Mouse (Mus musculus): ENCODE measurements around the gene Ophn1.
A peak's percentile ranks its signal among the peaks of the same experiment; 100 is the strongest.

Ophn1 gene

GRCm38 (mm10) chrX:98835989-98836388, 54.8 kb downstream of the Ophn1 start:
- DNase-seq (ENCODE audit: low read depth in 2 of 2, low spot score in 2 of 2) = no peak

GRCm38 (mm10) chrX:98803813-98804212, 87.0 kb downstream of the Ophn1 start:
- DNase-seq (ENCODE audit: low read depth in 2 of 2, low spot score in 2 of 2) = no peak

GRCm38 (mm10) chrX:98774247-98774950, 116.4 kb downstream of the Ophn1 start:
- DNase-seq (ENCODE audit: low read depth in 2 of 2, low spot score in 2 of 2) = no peak

- DNase-seq (ENCODE audit: low read depth in 2 of 2, low spot score in 2 of 2) = no peak
Observed at GRCm38 (mm10) chrX:98755089-98755488, 135.7 kb downstream of the Ophn1 start.

GRCm38 (mm10) chrX:98751279-98751817, 139.5 kb downstream of the Ophn1 start:
- DNase-seq (ENCODE audit: low read depth in 2 of 2, low spot score in 2 of 2) = no peak

- DNase-seq (ENCODE audit: low read depth in 2 of 2, low spot score in 2 of 2) = no peak
Observed at GRCm38 (mm10) chrX:98736758-98737157, 154.1 kb downstream of the Ophn1 start.

GRCm38 (mm10) chrX:98722991-98723390, 167.8 kb downstream of the Ophn1 start:
- no peak for DNase-seq (ENCODE audit: low read depth in 2 of 2, low spot score in 2 of 2)

- DNase-seq (ENCODE audit: low read depth in 2 of 2, low spot score in 2 of 2) = no peak
Observed at GRCm38 (mm10) chrX:98707766-98708165, 183.1 kb downstream of the Ophn1 start.

GRCm38 (mm10) chrX:98701635-98702034, 189.2 kb downstream of the Ophn1 start:
- peak in 1 of 2 experiments; percentile 29 for DNase-seq (ENCODE audit: low read depth in 2 of 2, low spot score in 2 of 2)

GRCm38 (mm10) chrX:98682603-98683002, 208.2 kb downstream of the Ophn1 start:
- no peak for DNase-seq (ENCODE audit: low read depth in 2 of 2, low spot score in 2 of 2)

GRCm38 (mm10) chrX:98681281-98681680, 209.5 kb downstream of the Ophn1 start:
- no peak for DNase-seq (ENCODE audit: low read depth in 2 of 2, low spot score in 2 of 2)

GRCm38 (mm10) chrX:98670988-98671387, 219.8 kb downstream of the Ophn1 start:
- DNase-seq (ENCODE audit: low read depth in 2 of 2, low spot score in 2 of 2) = no peak

- DNase-seq (ENCODE audit: low read depth in 2 of 2, low spot score in 2 of 2) = no peak
Observed at GRCm38 (mm10) chrX:98651431-98651830, 239.4 kb downstream of the Ophn1 start.

GRCm38 (mm10) chrX:98628666-98629404, 262.0 kb downstream of the Ophn1 start:
- no peak for DNase-seq (ENCODE audit: low read depth in 2 of 2, low spot score in 2 of 2)

GRCm38 (mm10) chrX:98618865-98619264, 272.0 kb downstream of the Ophn1 start:
- peak in 1 of 2 experiments; percentile 8 for DNase-seq (ENCODE audit: low read depth in 2 of 2, low spot score in 2 of 2)

- no peak for DNase-seq (ENCODE audit: low read depth in 2 of 2, low spot score in 2 of 2)
Observed at GRCm38 (mm10) chrX:98617426-98617825, 273.4 kb downstream of the Ophn1 start.

- no peak for DNase-seq (ENCODE audit: low read depth in 2 of 2, low spot score in 2 of 2)
Observed at GRCm38 (mm10) chrX:98574201-98574600, 316.6 kb downstream of the Ophn1 start.

GRCm38 (mm10) chrX:98546458-98546857, 344.4 kb downstream of the Ophn1 start:
- DNase-seq (ENCODE audit: low read depth in 2 of 2, low spot score in 2 of 2) = no peak

- no peak for DNase-seq (ENCODE audit: low read depth in 2 of 2, low spot score in 2 of 2)
Observed at GRCm38 (mm10) chrX:98515329-98515728, 375.5 kb downstream of the Ophn1 start.

- no peak for DNase-seq (ENCODE audit: low read depth in 2 of 2, low spot score in 2 of 2)
Observed at GRCm38 (mm10) chrX:98514359-98514904, 376.4 kb downstream of the Ophn1 start.

All from CD8-positive naive resting alpha-beta T cell, adult 2 months (primary cell).